Mouse (Mus musculus): ENCODE data around the gene Ceacam19.

The Ceacam19 gene

DNA sequence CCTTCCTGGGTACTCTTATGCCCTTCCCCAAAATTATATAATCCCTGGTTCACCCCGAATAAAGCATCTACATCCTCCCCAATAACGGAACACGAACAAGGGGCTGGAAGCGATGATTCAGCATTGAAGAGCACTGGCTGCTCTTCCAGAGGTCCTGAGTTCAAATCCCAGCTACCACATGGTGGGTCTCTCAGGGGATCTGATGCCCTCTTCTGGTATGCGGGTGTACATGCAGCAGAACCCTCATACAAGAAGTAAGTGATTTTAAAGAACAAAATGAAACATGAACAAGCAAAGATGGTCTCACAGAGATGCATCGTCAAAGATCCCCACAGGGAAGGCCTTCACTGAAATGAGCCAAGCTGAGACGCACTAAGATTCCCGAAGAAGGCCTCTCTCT lies 7.0 kb downstream of the Ceacam19 start:
- DNase-seq (ENCODE audit: low read depth, low spot score): peak; percentile 22

DNA sequence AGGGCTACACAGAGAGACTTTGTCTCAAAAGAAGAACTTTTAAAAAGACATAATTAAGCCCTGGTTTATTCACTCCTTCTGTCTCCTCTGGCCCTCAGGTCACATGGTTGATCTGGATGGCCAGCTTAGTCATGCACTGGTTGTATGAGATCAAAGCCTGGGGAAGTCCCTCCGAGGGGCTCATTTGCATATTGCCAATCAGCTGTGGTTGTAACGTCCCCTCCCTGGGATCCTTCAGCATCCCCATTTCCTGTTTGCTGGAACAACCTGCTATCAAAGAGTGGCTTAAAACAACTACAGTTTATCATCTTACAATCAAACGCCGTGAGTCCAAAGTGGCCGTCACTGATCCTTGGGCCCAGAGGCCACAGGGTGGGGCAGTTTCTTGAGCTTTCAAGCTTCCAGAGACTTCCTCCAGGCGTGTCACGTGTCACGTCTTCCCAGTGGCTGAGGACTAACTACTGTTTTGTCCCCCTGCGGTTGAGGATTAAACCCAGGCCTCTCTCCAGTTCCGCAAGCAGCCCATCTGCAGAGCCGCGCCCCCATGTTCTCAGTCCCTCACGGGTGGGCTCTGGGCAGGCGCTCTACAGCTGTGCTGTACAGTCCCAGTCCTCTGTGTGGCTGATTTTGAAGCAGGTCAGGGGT lies 10.9 kb downstream of the Ceacam19 start:
- DNase-seq (ENCODE audit: low read depth, low spot score): peak; percentile 63

DNA sequence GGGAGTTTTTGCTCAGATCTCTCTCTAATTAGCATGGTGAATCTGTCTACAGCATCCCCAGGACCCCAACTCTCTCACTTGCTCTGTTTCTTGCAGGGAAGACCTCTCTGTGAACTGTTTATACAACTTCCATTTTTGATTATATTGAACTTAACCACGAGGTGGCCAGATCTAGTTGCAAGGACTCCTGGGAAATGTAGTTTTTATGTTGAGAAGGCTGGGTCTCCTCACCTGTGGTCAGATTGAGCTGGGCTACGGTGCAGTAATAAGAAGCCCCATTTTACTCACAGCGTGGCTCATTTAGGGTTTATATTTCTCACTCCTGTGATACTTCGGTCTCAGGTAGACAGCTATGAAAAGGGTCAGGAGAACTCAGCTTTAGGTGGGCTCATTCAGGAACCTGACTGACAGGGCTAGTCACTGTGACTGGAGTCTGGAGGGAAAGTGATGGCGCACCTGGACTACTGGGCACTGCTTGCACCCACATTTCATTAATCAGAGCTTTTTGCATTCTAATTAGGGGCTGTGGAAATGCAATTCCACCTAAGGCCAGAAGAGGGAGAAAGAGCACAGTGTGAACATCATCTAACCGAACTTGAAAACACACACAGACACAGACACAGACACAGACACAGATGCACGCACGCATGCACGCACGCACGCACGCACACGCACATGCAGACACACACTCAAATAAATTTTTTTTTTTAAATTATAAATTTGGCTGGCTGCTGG lies 11.7 kb downstream of the Ceacam19 start:
- DNase-seq (ENCODE audit: low read depth, low spot score): peak; percentile 81

DNA sequence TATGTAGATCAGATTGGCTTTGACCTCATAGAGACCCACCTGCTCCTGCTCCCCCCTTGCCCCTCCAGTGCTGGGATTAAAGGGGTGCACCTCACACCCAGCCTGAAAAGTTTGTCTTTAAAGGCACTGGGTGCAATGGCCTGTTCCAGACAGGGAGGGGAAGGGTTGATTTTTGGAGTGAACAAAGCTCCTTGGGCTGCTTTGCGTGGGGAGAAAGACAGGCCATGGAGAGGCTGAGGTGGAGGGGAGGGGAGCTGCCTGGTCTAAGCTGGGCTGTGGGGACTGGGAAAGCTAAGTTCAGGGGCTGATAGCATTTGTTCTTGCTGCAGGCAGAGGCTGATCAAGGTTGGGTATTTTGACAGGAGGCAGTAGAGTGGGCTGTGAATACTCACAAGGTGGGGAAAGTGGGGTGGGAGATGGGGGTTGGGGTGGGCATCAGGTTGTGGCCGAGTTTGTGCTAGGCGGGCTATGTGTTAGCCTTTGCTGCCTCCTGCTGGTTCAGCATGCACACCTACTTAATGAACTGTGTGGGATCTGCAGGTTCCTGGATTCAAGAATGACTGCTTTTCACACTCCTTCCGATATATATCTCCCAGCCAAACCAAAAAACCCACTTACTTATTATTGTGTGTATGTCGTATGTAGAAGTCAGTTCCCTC lies 15.7 kb downstream of the Ceacam19 start:
- DNase-seq (ENCODE audit: low read depth, low spot score): peak; percentile 74

DNA sequence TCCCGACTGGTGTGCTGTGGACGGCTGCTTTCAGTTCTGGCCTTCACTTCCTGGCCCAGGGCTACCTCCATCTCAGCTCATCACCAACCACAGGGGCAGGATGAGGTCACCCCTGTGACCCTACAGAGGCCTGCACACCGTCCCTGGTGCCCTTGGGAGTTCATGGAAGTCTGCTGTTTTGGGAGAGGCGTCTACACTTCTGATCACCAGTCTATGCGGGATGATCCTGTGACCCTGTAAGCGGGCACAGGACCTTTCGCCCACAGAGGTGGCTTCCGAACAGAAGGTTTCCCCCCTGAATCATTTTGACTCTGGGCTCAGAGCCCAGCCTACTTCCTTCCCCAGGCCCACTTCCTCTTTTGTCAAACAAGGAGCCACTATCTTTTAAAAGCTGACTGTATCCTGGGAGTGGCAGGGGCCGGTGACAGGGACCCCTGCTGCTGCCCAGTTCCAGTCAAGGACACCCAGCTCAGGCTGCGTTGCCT lies 16.6 kb downstream of the Ceacam19 start:
- peak; percentile 39 for DNase-seq (ENCODE audit: low read depth, low spot score)

DNA sequence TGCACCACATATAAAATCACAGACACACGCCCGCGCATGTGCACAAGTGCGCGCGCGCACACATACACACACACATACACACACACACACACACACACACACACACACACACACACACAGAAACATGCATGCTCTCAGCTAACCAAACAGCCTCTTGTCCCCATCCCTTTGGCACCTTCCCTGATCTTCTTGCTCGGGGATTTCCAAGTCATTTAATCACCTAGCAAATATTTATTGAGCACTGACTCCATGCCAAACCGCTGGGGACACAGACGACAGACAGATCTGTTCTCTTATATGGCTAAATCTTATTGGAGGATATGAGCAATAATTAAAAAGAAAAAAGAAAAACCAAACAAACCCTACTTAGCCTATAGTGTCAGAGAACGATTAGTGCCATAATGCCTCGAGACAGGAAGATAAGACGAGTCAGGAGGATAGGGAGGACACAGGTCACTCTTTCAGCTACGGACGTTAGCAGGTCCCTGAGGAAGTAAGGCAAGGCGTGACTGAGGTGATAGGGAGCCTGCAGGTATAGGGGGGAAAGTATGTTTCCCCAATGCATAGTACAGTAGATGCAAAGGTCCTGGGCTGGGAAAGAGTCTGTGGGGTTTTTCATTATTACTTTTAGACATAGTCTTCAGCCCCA lies 19.9 kb downstream of the Ceacam19 start:
- no peak for DNase-seq (ENCODE audit: low read depth, low spot score)

DNA sequence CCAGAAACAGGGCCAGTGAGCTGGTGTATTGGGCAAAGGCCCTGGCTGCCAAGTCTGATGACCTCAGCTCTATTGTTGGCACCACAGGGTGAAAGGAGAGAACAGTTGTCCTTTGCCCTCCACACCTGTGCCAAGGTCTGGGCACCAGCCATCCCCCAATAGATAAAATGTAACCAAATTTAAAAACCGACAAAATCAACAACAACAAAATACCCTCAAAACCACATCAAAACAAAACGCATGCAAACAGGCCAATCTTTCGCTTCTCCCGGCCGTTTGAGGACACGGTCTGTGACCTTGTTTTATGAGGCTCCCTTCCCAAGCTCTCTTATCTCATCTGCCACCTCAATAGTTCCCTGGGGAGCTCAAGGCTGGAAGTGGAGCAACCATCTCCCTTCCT lies 21.3 kb downstream of the Ceacam19 start:
- DNase-seq (ENCODE audit: low read depth, low spot score): no peak

DNA sequence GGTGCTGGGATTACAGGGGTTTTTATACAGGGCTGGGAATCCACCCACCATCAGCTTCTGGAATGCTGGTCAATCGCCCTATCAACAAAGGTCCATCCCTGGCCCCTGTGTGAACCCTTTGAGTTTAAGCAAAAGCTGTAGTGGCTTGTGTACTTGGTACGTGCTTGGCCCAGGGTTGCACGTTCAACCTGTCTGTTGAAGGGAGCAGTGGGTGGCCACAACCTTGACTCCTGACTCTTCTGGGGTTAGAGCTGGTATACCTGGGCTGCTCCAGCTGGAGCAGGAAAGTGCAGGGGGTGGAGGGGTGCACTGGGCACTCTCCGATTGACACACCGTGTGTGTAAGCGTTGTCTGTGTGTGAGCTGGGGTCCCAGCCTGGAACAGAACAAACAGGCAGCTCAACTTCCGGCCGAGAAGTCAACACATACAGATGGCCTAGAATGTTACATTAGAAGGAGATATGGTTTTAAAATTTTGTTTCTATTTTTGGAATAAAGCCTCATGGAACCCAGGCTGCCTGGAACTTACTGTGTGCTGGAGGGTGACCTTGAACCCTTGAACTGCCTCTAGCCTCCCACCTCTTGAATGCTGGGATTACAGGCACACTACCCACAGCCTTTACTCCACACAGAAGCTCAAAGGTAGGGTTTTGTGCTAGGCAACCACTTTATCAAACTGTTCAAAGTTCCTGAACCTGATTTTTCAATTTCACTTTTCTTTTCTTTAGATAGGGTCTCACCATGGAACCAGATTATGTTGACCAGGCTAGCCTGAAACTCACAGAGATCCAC lies 22.3 kb downstream of the Ceacam19 start:
- no peak for DNase-seq (ENCODE audit: low read depth, low spot score)

DNA sequence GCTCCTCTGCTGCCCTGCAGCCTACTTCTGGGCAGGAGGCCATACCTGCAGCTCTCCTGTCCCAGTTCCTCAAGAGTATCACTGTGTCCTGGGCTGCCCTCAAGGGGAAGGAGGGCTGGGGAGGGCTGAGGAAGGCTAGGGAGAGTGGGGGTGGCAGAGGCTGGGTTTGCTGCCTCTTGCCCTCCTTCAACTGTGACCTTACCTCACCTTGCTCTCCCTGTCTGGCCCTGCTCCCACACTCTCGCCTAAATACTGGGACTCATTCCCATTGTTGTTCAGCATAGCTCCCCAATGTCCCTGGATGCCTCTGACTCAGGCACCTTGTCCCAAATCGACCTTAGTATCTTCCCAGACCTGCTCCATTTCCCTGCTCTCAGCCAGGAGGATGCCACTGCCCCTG lies 23.5 kb downstream of the Ceacam19 start:
- DNase-seq (ENCODE audit: low read depth, low spot score): no peak

DNA sequence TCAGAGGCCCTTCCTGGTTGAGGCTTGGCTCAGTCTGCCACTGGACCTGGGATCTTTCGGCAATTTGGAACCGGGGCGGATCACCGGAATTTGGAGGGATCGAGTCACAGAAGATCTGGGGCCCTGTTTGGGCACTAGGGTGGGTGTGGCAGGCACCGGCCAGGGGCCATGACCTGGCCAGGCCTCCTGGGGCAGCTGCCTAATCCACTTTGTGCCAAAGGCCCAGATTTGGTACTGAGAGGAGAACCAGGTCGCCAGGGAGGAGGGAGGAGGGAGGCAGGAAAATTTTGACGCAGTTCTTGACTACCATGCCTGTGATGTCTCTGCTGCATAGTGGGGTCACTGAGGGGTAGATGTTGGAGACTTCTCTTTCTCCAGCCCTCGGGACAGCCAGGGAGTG lies 26.6 kb downstream of the Ceacam19 start, which contains the start of gene Ceacam16:
Gene Ceacam16 (minus strand): TSS at position 101 of the 400 bp plus-strand sequence.
- DNase-seq (ENCODE audit: low read depth, low spot score): no peak

DNA sequence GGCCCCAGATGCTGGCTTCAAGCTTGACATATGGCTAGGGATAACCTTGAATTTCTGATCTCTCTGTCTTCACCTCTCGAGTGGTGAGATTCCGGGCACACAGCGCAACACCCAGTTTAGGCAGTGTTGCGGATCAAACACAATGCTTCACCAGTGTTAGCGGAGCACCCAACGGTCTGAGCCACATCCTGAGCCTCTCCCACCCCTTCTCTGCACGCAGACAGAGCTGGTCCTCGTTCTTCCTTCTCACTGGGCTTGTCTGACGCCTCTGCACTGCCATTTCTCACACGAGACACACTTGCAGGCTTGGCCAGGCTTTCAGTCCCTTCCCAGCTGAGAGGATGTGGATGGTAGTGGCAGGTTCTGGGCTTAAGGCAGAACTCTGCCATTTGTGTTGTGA lies 28.0 kb downstream of the Ceacam19 start:
- DNase-seq (ENCODE audit: low read depth, low spot score): peak; percentile 40

DNA sequence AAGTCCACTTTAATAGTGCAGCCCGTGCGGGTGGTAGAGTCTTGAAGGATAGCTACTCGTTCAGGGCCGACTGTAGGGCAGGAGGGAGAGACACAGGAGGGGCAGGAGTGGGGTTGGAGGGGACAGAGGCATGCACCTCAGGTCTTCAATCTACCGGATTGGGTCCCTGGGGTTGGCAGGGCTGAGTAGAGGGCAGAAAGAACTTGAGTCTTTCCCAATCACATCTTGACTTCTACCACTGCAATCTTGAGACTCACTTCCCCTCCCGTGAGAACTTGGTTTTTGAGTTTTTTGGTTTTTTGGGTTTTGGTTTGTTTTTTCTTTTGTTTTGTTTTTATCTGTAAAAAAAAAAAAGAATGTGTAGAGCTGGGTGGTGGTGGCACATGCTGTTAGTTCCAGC lies 31.5 kb downstream of the Ceacam19 start:
- DNase-seq (ENCODE audit: low read depth, low spot score): no peak

DNA sequence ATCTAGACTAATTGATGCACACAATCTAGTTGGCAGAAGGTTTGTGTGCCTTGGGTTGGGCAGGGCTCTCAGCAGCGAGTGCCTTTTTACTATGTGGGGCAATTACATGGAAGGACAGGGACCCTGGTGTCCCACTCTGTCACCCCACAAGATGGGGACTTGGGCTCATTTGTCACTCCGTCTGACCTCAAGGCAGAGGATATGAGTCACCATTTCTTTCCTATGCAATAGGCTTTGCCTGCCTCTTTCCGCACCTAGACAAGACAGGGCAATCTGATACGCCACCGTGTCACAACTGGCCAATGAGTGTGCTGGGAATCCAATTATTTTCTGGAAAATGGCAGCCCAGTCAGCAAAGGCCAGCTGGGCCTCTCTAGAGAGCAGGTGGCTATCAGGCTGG lies 32.1 kb downstream of the Ceacam19 start:
- DNase-seq (ENCODE audit: low read depth, low spot score): peak; percentile 29

DNA sequence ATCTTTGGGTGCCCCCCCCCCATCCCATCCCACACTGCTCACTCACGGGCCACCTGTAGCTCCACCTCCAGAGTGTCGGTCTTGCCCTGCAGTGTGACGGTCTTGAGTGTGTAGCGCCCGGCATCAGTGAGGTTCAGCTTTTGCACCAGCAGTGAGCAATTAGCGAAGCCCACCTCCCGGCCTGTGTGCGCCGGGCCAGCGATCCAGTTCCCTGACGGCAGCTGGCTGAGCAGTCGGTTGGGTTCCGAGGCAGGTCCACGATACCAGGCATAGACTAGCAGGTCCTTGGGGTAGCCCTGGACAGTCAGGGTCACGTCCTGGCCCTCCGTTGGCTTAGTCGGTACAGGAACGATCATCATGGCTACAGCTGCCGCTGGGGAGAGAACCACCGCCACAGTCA lies 34.2 kb downstream of the Ceacam19 start:
- no peak for DNase-seq (ENCODE audit: low read depth, low spot score)

DNA sequence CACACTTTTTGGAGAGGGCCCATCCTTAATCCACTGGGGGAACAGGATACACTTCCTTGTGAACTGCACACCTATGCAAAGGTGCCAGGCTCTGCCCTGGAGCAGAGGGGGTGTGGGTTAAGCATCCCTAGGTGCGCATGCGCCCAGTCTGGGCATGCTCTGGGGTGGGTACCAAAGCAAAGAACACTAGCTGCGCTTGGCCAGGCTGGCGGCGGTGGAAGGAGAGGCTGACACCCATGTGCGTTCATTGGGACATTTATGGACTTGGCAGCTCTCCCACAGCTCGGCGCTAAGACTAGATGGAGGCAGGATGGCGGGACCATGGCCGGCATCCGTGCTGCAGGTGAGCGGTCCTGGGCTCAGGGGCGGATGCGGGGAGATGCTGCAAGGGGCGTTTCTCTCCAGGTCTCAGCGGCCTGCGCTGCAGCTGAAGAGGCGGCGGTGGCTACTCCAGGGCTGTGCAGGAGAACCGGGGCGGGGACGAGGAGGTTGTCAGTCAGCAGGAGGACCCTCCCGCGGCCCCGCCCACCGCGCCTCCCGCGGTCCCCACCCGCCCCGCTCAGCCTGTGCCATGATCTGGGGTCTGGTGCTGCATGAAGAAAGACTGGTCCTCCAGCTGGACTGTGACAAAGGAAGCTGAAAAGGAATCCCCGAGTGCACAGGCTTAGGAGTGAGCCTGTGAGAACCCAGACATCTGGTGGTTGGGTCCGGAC lies 35.8 kb downstream of the Ceacam19 start, which contains the start of gene Gm19345:
Gene Gm19345 (plus strand): TSS at position 146 of the 713 bp plus-strand sequence.
- DNase-seq (ENCODE audit: low read depth, low spot score): peak; percentile 46

DNA sequence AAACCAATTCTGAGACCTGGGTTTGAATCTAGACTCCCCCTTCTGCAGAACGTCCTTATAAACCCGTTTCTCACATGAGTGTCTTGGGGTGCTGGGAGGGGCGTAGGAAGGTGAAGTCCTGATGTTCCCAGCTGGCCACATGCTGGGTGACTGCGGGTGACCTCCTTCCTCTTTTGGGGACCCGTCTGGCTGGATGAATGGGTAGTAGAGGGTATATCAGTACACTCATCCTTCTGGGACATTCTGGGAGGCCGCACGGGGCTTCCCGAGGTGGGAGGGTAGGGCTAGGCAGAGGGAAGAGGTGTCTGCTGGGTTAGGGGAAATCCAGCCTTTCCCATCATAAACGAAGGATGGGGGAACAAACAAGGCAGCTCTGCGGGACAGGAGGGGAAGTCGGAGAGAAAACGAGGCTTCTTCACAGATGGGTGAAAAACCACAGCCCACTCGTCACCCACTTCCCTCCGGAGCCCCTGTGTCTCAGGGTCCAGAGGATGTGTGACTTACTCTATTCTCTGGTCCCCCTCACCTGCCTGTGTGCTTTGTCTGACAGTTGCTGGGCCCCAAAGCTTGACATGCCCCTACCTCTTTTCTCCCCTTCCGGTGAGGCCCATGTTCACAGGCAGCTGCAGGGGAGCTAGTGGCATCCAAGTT lies 43.1 kb downstream of the Ceacam19 start:
- DNase-seq (ENCODE audit: low read depth, low spot score): peak; percentile 56

DNA sequence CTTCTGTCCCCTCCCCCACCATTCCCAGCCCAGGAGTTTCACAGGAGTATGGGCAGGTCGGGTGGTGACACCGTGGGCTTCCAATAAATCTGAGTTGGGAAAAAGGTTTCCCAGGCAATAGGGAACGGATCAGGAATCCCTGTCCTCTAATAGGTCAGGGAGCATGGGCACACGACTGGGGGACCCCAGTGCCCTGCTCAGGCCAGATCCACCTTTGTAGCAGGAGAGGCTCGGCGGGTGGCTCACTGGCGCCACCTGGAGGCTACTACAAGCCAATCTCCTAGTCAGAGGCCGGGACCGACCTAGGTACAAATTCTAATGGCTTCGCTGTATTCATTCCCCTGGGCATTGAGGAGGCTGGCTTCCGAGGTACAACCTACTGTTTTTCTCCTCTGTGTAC lies 44.2 kb downstream of the Ceacam19 start:
- DNase-seq (ENCODE audit: low read depth, low spot score): peak; percentile 85

DNA sequence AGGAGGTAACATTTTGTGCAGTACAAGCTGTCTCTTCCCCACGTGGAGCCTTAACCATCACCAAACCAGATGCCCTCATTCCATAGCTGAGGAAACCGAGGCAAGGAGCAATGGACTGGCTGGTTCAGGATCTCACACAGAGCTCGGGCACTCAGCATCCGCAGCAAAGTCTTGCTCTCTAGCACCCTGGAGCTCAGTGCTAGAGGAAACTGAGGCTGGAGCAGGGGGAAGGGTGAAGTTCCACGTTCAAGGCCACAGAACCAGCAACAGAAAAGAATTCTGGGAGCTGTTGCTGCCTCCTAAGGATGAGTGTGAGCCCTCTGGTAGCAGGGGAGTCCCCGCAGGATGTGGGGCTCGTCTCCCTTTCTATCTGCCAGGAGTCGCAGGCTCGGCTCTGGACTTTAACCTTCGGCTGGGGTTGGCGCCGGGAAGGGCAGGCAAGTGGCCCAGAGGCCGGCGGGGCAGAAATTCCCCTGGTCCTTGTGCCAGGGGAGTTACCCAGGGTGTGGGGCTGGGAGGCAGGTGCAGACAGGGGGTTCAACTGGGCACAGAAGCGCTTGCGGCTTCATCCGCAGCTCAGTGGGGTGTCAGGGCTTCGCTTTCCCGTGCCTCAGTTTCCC lies 44.8 kb downstream of the Ceacam19 start:
- no peak for DNase-seq (ENCODE audit: low read depth, low spot score)

DNA sequence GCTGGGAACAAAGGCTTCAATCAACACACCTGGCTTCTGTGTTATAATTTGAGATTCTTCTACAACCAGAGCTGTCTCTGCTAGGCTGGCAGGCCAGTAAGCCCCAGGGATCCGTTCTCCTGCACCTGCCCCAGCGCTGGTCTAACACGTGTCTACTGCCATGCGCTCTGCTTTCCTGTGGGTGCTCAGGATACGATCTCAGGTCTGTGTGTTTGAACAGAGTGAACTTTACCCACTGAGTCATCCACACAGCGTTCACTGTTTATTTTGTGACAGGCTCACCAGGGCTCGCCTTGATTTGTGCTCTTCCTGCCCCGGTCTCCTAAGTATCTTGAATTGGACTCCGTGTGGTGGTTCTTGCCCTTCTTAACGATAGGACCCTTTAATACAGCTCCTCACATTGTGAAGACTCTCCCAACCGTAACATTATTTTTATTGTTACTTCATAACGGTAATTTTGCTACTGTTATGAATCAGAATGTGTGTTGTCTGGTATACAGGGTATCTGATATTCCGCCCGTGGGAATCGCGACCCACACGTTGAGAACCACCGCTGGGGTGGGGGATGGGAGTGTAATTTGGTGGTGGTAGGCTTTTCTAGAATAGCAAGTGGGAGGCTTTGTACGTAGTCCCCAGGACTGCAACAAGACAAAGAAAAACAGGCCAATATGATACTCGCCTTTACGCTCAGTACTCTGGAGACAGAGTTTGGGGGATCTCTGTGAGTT lies 45.9 kb downstream of the Ceacam19 start:
- DNase-seq (ENCODE audit: low read depth, low spot score): peak; percentile 49
